Mouse (Mus musculus) kidney, embryonic 14.5 days (tissue): ENCODE data around the gene Ralgds. TPM values are rescaled to one million over a fixed set of nuclear protein-coding genes. Genes with fewer than 3 reads are reported as not detected.
A peak's percentile ranks its signal among the peaks of the same experiment; 100 is the strongest.

ENCODE experiments used
- ATAC-seq: fragments of 200-750 bp; cut with Nextera tagmentation; 2 replicates; pipeline ENCODE4 v1.8.0; 2017; ENCODE audit warnings: moderate number of reproducible peaks, mild to moderate bottlenecking, moderate TSS enrichment, moderate library complexity; ENCODE audit not compliant: low FRiP score, low TSS enrichment
- H3K27ac ChIP-seq: fragments of 300-500 bp; sonication (generic); 2 replicates; pipeline ENCODE4 v1.5.1; 2014; ENCODE audit warnings: low read depth, mild to moderate bottlenecking, low read length, moderate library complexity, mixed read lengths
- H3K27me3 ChIP-seq: fragments of 300-500 bp; sonication (generic); 2 replicates; pipeline ENCODE4 v1.6.1; 2014; ENCODE audit warnings: mild to moderate bottlenecking, low read length; ENCODE audit not compliant: control insufficient read depth, insufficient read depth
- H3K36me3 ChIP-seq: fragments of 300-500 bp; sonication (generic); 2 replicates; pipeline ENCODE4 v1.6.1; 2014; ENCODE audit warnings: low read length, mixed read lengths; ENCODE audit not compliant: control insufficient read depth, insufficient read depth
- H3K4me1 ChIP-seq: fragments of 300-500 bp; sonication (generic); 2 replicates; pipeline ENCODE4 v1.6.1; 2014; ENCODE audit warnings: low read length, mixed read lengths; ENCODE audit not compliant: control insufficient read depth, insufficient read depth
- H3K4me2 ChIP-seq: fragments of 300-500 bp; sonication (generic); replicated peaks from 2 replicates; pipeline ENCODE4 v1.6.1; 2014; ENCODE audit warnings: low read depth, mild to moderate bottlenecking, low read length
- H3K4me3 ChIP-seq: fragments of 300-500 bp; sonication (generic); 2 replicates; pipeline ENCODE4 v1.5.1; 2014; ENCODE audit warnings: mild to moderate bottlenecking, low read length
- H3K9ac ChIP-seq: fragments of 300-500 bp; sonication (generic); 2 replicates; pipeline ENCODE4 v1.6.1; 2014; ENCODE audit warnings: low read depth, mild to moderate bottlenecking, low read length, moderate library complexity
- H3K9me3 ChIP-seq: fragments of 300-500 bp; sonication (generic); 2 replicates; pipeline ENCODE4 v1.6.1; 2016; ENCODE audit warnings: low read length; ENCODE audit not compliant: control insufficient read depth
- WGBS: fragments of 180-500 bp; shearing (Covaris S2); extraction: QIAGEN DNeasy Blood & Tissue Kit; methylation state at CpG from one replicate; pipeline ENCODE4 v1.1.7; 2014; 5-methylcytosine and 5-hydroxymethylcytosine counted together
- polyA plus RNA-seq: library from polyadenylated mRNA; unstranded; fragments of >200 nt; fragmentation: Nextera tagmentation; extraction: Ambion mirVana; gene quantifications from 2 replicates; pipeline ENCODE4 v1.2.1, GENCODE M21; 2014

Gene Ralgds
- polyA plus RNA-seq, 1 experiment from 2014 or later: 26.6 TPM

DNA sequence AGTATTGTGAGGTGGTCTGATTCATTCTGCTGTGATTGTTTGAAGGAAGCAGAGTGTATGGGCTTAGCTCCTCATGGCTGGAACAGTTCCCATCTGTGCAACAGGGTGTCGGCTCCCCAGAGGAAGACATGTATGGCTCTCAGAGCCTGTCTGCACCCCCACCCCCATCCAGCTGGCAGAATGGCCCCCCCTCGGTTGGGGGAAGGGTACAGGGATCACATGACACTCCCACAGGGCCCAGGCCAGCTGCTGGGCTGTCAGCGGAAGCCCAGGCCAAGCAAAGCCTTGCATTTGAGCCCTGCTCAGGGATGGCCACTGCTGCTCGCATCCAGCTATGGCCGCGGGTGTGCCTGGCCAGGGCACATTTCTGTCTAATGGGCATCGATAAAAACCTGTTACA lies 26.3 kb downstream of the Ralgds start:
- WGBS: 41% methylated on average over 7 of the region's 7 CpGs
- Histone ChIP-seq H3K4me2 (no peak overlapping the region), H3K4me1 (peaks cover 31% of the 10 kb centered on the region)

DNA sequence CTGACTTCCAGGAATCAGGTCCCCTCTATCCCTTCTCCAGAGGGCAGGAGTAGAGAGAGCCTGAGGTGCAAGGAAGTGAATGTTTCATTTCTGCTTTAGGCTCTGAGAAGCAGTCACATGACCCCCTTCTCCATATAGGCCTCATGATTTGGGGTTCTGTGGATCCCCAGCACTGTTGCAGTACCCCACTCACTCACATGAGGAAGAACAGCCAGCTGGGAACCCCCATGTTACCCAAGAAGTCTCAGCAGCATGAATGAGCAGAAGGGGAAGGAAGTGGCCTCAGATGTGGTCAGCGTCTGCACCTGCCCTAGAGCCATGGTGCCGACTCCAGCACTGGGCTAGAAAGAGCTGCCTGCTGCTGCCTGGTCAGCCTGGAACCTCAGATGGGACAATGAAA lies 27.0 kb downstream of the Ralgds start:
- no peak for ATAC-seq
- Histone ChIP-seq H3K9me3 (no peaks in the 10 kb centered on the region), H3K27ac (peak overlapping the region; percentile 37; the same call in 1 of the 2 replicates), H3K27me3 (no peaks in the 10 kb centered on the region), H3K4me2 (no peak overlapping the region), H3K4me1 (peaks cover 28% of the 10 kb centered on the region), H3K4me3 (no peak overlapping the region), H3K9ac (peak overlapping the region; percentile 18; the same call in 1 of the 2 replicates), H3K36me3 (peaks cover 23% of the 10 kb centered on the region)
- 70% methylated on average over 2 of the region's 2 CpGs for WGBS

More for the DNA sequence above, 26.3 kb downstream of the Ralgds start:
- peaks cover 18% of the 10 kb centered on the region for H3K36me3 ChIP-seq
- peak; percentile 21; the same call in 1 of the 2 replicates for ATAC-seq
- H3K9me3 ChIP-seq: no peaks in the 10 kb centered on the region
- H3K27me3 ChIP-seq: no peaks in the 10 kb centered on the region
- peak overlapping the region; percentile 37; the same call in 1 of the 2 replicates for H3K27ac ChIP-seq
- H3K9ac ChIP-seq: peak overlapping the region; percentile 18; the same call in 1 of the 2 replicates
- H3K4me3 ChIP-seq: no peak overlapping the region

DNA sequence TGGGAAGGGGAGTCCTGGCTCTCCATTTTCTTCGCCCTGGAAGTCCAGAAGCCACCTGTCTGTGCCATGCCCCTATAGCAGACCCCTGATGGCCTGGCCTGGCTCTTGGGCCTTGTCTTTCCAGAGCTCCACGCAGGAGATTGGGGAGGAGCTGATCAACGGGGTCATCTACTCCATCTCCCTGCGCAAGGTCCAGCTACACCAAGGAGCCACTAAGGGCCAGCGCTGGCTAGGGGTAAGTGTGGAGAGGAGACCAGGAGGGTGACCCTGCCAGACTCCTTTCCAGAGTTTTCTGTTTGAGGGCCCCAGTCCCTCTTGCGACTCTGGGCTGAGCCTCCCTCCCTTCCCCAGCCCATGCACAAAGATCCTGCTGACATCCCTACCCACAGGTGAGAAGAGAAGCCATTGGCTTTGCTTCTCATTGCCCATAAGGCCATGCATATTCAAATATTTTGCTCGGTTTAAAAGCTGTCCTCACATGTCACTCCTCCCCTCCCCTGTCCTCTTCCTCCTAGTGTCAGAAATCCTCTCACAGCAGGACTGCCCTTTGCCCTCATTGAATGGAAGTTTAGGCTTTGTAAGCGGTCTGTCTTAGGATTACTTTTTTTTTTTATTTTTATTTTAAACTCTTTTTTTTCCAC lies 27.8 kb downstream of the Ralgds start:
- H3K27ac ChIP-seq: no peak overlapping the region
- H3K9me3 ChIP-seq: no peaks in the 10 kb centered on the region
- H3K4me1 ChIP-seq: peaks cover 22% of the 10 kb centered on the region
- no peak overlapping the region for H3K4me2 ChIP-seq
- H3K27me3 ChIP-seq: no peaks in the 10 kb centered on the region
- ATAC-seq: no peak
- no peak overlapping the region for H3K9ac ChIP-seq
- peaks cover 30% of the 10 kb centered on the region for H3K36me3 ChIP-seq
- 83% methylated on average over 8 of the region's 8 CpGs for WGBS
- no peak overlapping the region for H3K4me3 ChIP-seq

DNA sequence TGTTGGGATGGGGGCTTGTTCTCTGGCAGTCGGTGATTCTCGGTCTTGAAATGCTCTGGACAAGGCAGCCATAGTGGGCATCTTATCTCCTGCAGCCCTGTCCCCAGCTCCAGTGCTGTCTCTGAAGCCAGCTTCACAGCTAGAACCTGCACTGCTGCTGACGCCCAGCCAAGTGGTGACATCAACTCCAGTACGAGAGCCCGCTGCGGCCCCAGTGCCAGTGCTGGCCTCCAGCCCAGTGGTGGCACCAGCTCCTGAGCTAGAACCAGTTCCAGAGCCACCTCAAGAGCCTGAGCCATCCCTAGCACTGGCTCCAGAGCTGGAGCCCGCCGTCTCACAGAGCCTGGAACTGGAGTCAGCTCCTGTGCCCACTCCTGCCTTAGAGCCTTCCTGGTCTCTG lies 31.0 kb downstream of the Ralgds start:
- H3K4me2 ChIP-seq: no peak overlapping the region
- no peak overlapping the region for H3K9ac ChIP-seq
- peaks cover 8% of the 10 kb centered on the region for H3K4me1 ChIP-seq
- H3K27me3 ChIP-seq: no peaks in the 10 kb centered on the region
- ATAC-seq: no peak
- 96% methylated on average over 8 of the region's 8 CpGs for WGBS
- H3K4me3 ChIP-seq: no peak overlapping the region
- no peaks in the 10 kb centered on the region for H3K9me3 ChIP-seq
- H3K27ac ChIP-seq: no peak overlapping the region
- H3K36me3 ChIP-seq: peaks cover 44% of the 10 kb centered on the region

DNA sequence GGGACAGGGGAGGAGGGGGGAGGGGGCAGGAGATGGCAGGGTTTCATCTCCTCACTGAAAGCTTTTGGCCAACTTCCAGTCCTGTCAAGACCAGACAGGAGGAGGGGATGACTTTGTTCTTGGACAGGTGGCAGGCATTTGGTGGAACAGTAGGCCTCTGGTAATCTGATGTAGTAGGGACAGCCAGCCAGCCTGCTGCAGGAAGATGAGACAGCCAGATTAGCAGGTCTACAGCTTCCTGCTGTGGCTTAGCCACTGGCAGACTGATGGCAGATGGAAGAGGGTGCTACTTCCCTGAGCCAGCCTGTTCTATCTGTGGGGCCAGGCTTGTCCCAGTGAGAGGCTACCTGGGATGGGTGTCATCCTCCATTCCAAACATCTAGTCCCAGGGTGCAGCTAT lies 33.1 kb downstream of the Ralgds start:
- Histone ChIP-seq H3K36me3 (peaks cover 65% of the 10 kb centered on the region), H3K27me3 (no peaks in the 10 kb centered on the region), H3K27ac (no peak overlapping the region), H3K9ac (no peak overlapping the region), H3K4me1 (no peaks in the 10 kb centered on the region), H3K9me3 (no peaks in the 10 kb centered on the region), H3K4me2 (no peak overlapping the region), H3K4me3 (no peak overlapping the region)
- ATAC-seq: no peak

DNA sequence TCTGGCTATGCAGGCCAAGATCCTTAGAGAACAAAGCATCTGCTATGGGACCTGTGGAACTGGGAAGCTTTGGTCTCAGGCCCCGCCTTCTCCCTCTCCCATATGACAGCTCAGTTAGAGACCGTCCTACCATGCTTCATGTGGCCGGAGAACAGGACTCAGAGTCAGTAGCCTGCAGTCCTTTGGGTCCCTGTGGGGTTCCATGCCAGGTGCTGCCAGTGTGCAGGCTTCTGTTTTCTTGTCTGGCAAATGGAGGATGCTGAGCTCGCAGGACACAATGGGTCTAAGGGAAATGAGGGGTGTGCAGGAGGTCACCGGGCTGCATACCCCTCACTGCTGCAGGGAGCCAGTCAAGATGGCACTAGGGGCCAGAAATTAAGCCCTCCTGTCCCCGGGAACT lies 33.6 kb downstream of the Ralgds start:
- Histone ChIP-seq H3K4me2 (no peak overlapping the region), H3K4me3 (no peak overlapping the region), H3K4me1 (no peaks in the 10 kb centered on the region), H3K9ac (no peak overlapping the region), H3K36me3 (peaks cover 70% of the 10 kb centered on the region), H3K27ac (no peak overlapping the region), H3K9me3 (no peaks in the 10 kb centered on the region), H3K27me3 (no peaks in the 10 kb centered on the region)
- no peak for ATAC-seq
- WGBS: 85% methylated on average over 6 of the region's 6 CpGs

DNA sequence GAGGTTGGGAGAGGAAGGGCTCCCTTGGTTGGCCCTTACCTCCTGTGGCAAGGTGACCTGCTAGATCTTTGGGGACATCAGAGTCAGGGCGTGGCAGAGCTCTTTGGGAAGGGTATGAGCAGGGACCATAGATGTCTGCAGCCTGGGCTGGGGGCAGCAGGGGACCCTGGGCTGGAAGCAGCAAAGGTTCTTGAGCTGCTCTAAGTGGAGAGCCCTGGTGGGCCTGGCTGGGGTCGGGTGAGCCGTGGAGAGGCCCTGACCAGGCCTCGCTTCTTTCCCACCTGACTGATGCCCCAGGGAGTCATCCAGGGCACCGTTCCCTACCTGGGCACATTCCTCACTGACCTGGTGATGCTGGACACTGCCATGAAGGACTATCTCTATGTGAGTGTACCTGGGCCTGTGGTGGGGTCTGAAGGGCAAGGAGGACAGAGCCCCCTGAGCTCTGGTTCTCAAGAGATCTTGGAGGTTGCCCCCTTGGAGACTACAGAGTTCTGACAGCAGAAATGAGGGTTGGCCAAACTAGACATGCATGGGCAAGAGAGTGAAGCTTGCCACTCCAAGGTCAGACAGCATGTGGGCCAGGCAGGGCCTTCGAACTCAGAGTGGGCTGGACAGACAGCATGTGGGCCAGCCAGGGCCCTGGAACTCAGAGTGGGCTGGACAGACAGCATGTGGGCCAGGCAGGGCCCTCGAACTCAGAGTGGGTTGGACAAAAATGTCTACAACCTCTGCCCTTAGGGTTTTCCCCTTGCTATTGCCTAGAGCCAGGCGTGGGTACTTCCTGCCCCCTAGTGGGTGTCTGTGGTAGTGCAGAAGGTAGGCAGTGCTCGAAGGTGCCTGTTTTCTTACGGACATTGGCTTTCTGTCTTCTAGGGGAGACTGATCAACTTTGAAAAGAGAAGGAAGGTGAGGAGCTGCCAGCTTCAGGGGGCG lies 34.6 kb downstream of the Ralgds start:
- Histone ChIP-seq H3K9me3 (no peaks in the 10 kb centered on the region), H3K4me3 (no peak overlapping the region), H3K27me3 (no peaks in the 10 kb centered on the region), H3K4me2 (no peak overlapping the region), H3K9ac (no peak overlapping the region), H3K27ac (no peak overlapping the region), H3K4me1 (no peaks in the 10 kb centered on the region), H3K36me3 (peaks cover 73% of the 10 kb centered on the region)
- 51% methylated on average over 11 of the region's 11 CpGs for WGBS
- peak; percentile 58; the same call in 1 of the 2 replicates for ATAC-seq

DNA sequence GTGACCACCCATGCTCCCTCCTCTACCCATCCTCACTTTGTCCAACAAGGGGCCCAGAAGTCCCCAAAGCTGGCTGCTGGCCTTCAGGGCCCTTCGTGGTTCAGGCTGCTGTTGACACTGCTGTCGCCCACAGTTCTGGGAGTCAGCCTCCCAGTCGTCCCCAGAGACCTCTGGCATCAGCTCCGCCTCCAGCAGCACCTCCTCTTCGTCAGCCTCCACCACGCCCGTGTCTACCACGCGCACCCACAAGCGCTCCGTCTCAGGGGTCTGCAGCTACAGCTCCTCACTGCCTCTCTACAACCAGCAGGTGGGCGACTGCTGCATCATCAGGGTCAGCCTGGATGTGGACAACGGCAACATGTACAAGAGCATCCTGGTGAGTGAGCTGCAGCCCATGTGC lies 36.2 kb downstream of the Ralgds start:
- Histone ChIP-seq H3K27me3 (no peaks in the 10 kb centered on the region), H3K4me2 (no peak overlapping the region), H3K9ac (no peak overlapping the region), H3K36me3 (peaks cover 76% of the 10 kb centered on the region), H3K27ac (no peak overlapping the region), H3K4me1 (no peaks in the 10 kb centered on the region), H3K9me3 (no peaks in the 10 kb centered on the region), H3K4me3 (no peak overlapping the region)
- no peak for ATAC-seq
- 92% methylated on average over 13 of the region's 13 CpGs for WGBS

DNA sequence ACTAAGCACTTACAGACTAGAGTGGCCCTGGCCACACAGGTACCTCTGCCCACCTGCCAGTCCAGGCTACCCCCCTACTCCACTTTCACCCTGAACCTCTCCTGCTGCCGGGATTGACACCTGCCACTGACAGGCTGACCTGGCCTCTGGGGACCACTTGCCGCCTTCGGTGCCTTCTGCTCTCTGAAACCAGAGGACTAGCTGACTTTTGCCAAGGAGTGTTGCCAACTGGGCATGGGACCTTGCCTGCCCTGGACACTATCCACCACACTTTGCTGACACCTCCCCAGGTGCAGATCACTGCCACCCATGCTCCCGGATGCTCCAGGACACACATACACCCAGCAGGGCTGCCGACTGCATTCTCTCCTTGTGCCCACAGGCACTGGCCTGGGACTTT lies 39.4 kb downstream of the Ralgds start:
- Histone ChIP-seq H3K4me3 (no peak overlapping the region), H3K36me3 (peaks cover 59% of the 10 kb centered on the region), H3K4me1 (no peaks in the 10 kb centered on the region), H3K4me2 (no peak overlapping the region), H3K9ac (no peak overlapping the region), H3K9me3 (no peaks in the 10 kb centered on the region), H3K27me3 (no peaks in the 10 kb centered on the region), H3K27ac (no peak overlapping the region)
- no peak for ATAC-seq
- 97% methylated on average over 5 of the region's 5 CpGs for WGBS
